Mouse (Mus musculus) embryonic facial prominence, embryonic 12.5 days (tissue): ENCODE measurements around the gene Tfip11. TPM values are rescaled to one million over a fixed set of nuclear protein-coding genes. Genes with fewer than 3 reads are reported as not detected.

Experiments
- ATAC-seq: fragments of 200-750 bp; cut with Nextera tagmentation; 2 replicates; pipeline ENCODE4 v1.8.0; 2017; ENCODE audit not compliant: insufficient number of reproducible peaks, insufficient read depth, low FRiP score, low TSS enrichment
- H3K27ac ChIP-seq: fragments of 300-500 bp; sonication (generic); 2 replicates; pipeline ENCODE4 v1.5.1; 2016; ENCODE audit warnings: mild to moderate bottlenecking
- H3K27me3 ChIP-seq: fragments of 300-500 bp; sonication (generic); 2 replicates; pipeline ENCODE4 v1.6.1; 2016; ENCODE audit warnings: mild to moderate bottlenecking, moderate library complexity
- H3K36me3 ChIP-seq: fragments of 300-500 bp; sonication (generic); 2 replicates; pipeline ENCODE4 v1.6.1; 2016; ENCODE audit warnings: mild to moderate bottlenecking
- H3K4me1 ChIP-seq: fragments of 300-500 bp; sonication (generic); 2 replicates; pipeline ENCODE4 v1.6.1; 2016
- H3K4me2 ChIP-seq: fragments of 300-500 bp; sonication (generic); replicated peaks from 2 replicates; pipeline ENCODE4 v1.6.1; 2016; ENCODE audit warnings: mild to moderate bottlenecking, moderate library complexity
- H3K4me3 ChIP-seq: fragments of 300-500 bp; sonication (generic); 2 replicates; pipeline ENCODE4 v1.5.1; 2016; ENCODE audit warnings: mild to moderate bottlenecking
- H3K9ac ChIP-seq: fragments of 300-500 bp; sonication (generic); 2 replicates; pipeline ENCODE4 v1.6.1; 2016; ENCODE audit warnings: mild to moderate bottlenecking, moderate library complexity
- H3K9me3 ChIP-seq: fragments of 300-500 bp; sonication (generic); 2 replicates; pipeline ENCODE4 v1.6.1; 2016; ENCODE audit warnings: mild to moderate bottlenecking, moderate library complexity
- WGBS: fragments of 180-500 bp; shearing (Covaris S2); methylation state at CpG from one replicate; pipeline ENCODE4 v1.1.7; 2016; 5-methylcytosine and 5-hydroxymethylcytosine counted together
- polyA plus RNA-seq: library from polyadenylated mRNA; unstranded; fragments of >200 nt; fragmentation: Nextera tagmentation; extraction: Ambion mirVana; gene quantifications from 2 replicates; pipeline ENCODE4 v1.2.1, GENCODE M21; 2016

Gene Tfip11
- polyA plus RNA-seq, 1 experiment from 2014 or later: 41.3 TPM

DNA sequence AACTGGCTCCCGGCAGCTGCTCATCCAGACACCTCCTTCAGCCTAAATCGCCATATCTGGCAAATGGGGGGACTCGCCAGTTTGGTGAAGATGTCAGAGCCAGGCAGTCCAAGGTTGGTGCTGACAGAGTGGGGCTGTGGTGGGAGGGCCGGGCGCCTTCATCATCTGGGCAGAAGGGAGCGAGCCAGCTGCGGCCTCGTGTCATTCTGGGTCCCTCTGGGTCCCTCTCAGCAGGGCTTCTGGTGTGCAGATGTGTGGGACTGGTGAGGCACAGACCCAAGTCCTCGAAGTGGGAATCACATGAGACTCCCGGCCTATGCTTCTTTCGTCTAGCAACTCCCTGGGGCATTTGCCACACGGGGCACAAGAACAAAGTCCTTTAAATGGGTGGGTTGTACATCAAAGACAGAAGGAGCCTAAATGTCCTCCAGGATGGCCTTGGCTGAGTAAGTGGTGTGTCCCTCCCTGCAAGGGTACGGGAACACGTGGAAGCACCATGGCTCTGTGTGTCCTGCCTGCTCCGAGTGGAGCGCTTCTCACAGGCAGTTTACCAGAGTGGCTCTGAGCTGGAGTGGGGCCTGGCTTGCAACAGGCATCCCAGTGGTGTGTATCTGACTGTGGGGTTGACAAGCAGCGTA is 33.7 kb upstream of the Tfip11 start:
- H3K27ac ChIP-seq: no peak overlapping the region
- H3K4me3 ChIP-seq: no peak overlapping the region
- 75% methylated on average over 17 of the region's 17 CpGs for WGBS
- H3K9me3 ChIP-seq: no peaks in the 10 kb centered on the region
- no peak overlapping the region for H3K4me2 ChIP-seq
- H3K27me3 ChIP-seq: no peaks in the 10 kb centered on the region
- no peaks in the 10 kb centered on the region for H3K36me3 ChIP-seq
- H3K9ac ChIP-seq: no peak overlapping the region
- H3K4me1 ChIP-seq: peaks cover 12% of the 10 kb centered on the region; the same call in 1 of the 2 replicates
- no peak for ATAC-seq

DNA sequence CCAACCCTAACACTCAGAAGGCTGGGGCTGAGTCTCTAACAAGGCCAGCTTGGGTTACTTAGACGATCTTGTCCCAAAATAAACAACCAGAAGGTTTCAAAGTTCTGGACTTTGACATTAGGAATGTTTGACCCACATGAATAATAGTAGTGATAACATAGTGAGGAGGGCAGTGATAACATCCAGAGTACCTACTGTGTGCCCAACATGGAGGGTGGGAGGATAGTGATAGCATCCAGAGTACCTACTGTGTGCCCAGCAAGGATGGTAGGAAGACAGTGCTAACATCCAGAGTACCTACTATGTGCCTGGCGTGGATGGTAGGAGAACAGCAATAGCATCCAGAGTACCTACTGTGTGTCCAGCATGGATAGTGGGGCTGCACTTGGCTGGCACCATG is 32.4 kb upstream of the Tfip11 start:
- no peak overlapping the region for H3K9ac ChIP-seq
- 71% methylated on average over 2 of the region's 2 CpGs for WGBS
- H3K4me1 ChIP-seq: peaks cover 12% of the 10 kb centered on the region; the same call in 1 of the 2 replicates
- H3K27ac ChIP-seq: no peak overlapping the region
- no peaks in the 10 kb centered on the region for H3K36me3 ChIP-seq
- no peaks in the 10 kb centered on the region for H3K27me3 ChIP-seq
- no peak overlapping the region for H3K4me3 ChIP-seq
- no peaks in the 10 kb centered on the region for H3K9me3 ChIP-seq
- no peak overlapping the region for H3K4me2 ChIP-seq
- no peak for ATAC-seq

DNA sequence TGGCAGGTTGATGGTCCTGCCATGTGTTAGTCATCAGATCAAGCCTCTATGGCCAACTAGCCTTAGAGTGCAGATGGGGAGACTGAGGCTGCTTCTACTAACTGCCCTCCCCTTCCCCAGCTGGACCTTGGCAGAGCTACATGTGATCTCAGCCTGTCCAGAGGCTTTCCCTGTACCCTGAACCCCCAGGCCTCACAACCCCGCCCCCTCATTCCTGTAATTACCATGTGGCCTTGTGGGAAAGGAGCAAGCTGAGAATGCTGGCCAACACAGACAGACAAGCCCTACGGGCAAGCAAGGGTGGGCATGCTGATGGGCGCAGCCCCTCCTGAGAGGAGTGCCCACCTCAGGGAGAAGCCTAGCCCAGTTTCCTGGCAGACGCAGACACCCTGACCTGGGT is 31.5 kb upstream of the Tfip11 start:
- no peaks in the 10 kb centered on the region for H3K27me3 ChIP-seq
- H3K4me3 ChIP-seq: no peak overlapping the region
- 71% methylated on average over 4 of the region's 4 CpGs for WGBS
- H3K4me2 ChIP-seq: no peak overlapping the region
- no peaks in the 10 kb centered on the region for H3K9me3 ChIP-seq
- no peaks in the 10 kb centered on the region for H3K36me3 ChIP-seq
- ATAC-seq: no peak
- H3K4me1 ChIP-seq: peaks cover 12% of the 10 kb centered on the region; the same call in 1 of the 2 replicates
- no peak overlapping the region for H3K9ac ChIP-seq
- H3K27ac ChIP-seq: no peak overlapping the region

DNA sequence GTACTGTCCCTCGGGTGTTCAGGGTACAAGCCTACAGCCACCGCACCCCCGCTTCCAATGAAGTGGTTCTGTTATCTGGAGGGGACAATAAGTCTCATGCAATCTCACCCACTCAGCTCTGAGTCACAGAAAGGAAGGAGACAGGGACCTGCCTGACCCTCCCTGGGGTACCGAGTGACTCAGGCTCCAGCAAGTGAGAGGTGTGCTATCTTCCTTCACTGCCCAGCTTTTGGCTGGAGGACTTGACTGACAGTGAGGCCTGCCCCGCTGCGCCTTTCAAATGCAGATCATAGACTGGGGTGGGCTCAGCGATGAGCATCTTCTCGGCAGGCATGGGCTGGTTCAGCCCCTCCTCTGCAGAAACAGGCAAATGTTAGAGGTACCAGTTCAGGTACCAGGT is 31.0 kb upstream of the Tfip11 start:
- Histone ChIP-seq H3K4me3 (no peak overlapping the region), H3K9ac (no peak overlapping the region; the same call in 1 of the 2 replicates), H3K36me3 (no peaks in the 10 kb centered on the region), H3K4me1 (peaks cover 12% of the 10 kb centered on the region; the same call in 1 of the 2 replicates), H3K9me3 (no peaks in the 10 kb centered on the region), H3K27me3 (no peaks in the 10 kb centered on the region), H3K4me2 (no peak overlapping the region), H3K27ac (no peak overlapping the region)
- WGBS: 53% methylated on average over 8 of the region's 8 CpGs
- no peak for ATAC-seq

DNA sequence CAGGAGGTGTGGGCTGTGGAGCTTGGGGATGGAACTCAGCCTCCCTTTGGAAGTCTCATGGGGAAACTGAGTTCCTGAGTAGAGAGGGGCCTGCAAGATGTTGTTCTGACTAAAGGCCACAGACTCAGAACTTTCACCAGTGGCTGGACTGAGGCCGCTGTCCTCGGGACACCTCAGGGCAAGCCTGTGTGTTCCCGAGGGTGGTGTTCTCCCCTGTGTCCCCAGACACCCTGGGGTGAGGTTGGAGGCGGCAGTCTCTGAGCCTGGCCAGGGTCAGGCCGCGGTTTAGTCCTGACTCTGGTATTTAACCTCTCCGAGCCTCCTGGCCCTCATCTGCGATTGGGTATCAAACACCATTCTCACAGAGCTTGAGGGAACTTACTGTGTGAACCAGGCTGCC is 30.6 kb upstream of the Tfip11 start:
- Histone ChIP-seq H3K9me3 (no peaks in the 10 kb centered on the region), H3K4me1 (peaks cover 12% of the 10 kb centered on the region; the same call in 1 of the 2 replicates), H3K27me3 (no peaks in the 10 kb centered on the region), H3K36me3 (no peaks in the 10 kb centered on the region), H3K4me2 (no peak overlapping the region), H3K9ac (no peak overlapping the region; the same call in 1 of the 2 replicates), H3K27ac (no peak overlapping the region), H3K4me3 (no peak overlapping the region)
- WGBS: 51% methylated on average over 8 of the region's 8 CpGs
- ATAC-seq: no peak

DNA sequence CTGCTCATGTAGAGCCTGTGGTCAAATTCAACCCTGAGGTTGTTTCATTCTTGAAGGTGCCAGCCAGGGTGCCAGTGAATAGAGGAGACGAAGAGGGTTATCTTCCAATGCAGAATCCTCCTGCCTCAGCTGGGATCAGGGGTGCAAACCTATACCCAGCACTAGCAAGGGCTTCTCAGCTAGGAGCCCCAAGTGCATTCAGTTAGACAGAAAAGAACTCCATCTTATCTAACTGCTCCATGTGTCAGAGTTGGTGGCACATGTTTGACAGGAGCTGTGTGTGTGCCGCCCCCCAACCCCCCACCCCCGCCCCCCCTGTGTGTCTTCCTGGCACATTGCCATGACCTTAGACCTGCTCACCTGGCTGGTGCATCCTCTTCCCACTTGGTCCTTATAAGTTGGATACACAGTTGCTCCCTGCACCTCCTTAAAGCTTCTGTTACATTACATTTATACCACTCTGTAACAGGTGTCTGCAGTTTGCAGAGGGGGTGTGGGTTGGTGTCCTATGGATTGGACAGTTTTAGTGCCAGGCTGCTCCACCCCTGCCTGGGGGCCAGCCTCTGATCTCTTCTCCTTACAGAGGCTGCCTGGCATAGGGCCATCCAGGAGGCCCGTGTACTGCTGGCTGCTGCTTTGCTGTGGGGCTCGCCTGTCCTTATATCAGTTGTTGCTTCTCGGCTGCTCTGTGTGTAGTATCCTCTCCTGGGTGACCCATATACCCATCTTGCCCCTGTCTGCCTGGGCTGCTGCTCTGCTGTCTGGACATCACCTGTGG is 29.6 kb upstream of the Tfip11 start:
- H3K36me3 ChIP-seq: no peaks in the 10 kb centered on the region
- H3K9me3 ChIP-seq: no peaks in the 10 kb centered on the region
- WGBS: 84% methylated on average over 6 of the region's 6 CpGs
- H3K4me2 ChIP-seq: no peak overlapping the region
- H3K4me1 ChIP-seq: peaks cover 12% of the 10 kb centered on the region; the same call in 1 of the 2 replicates
- no peak overlapping the region for H3K27ac ChIP-seq
- H3K9ac ChIP-seq: no peak overlapping the region
- no peaks in the 10 kb centered on the region for H3K27me3 ChIP-seq
- ATAC-seq: no peak
- no peak overlapping the region for H3K4me3 ChIP-seq

DNA sequence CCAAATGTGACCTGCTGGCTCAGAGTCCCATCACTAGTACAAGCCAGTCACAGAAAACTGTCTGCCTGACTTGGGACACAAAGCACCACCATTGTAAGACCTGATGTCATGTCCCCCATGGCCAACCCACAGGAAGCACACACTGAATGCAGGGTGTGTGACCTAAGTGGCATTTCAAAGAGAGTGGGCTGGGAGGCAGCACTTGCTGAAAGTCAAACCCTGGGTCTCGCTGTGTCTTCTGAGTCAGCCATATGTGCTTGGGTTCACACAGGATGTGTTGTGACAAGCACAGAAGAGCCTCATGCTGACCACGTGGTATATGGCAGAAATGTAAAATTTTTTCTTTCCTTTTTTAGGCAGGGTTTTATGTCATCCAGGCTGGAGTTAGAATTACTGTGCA is 28.9 kb upstream of the Tfip11 start:
- 56% methylated on average over 2 of the region's 2 CpGs for WGBS

DNA sequence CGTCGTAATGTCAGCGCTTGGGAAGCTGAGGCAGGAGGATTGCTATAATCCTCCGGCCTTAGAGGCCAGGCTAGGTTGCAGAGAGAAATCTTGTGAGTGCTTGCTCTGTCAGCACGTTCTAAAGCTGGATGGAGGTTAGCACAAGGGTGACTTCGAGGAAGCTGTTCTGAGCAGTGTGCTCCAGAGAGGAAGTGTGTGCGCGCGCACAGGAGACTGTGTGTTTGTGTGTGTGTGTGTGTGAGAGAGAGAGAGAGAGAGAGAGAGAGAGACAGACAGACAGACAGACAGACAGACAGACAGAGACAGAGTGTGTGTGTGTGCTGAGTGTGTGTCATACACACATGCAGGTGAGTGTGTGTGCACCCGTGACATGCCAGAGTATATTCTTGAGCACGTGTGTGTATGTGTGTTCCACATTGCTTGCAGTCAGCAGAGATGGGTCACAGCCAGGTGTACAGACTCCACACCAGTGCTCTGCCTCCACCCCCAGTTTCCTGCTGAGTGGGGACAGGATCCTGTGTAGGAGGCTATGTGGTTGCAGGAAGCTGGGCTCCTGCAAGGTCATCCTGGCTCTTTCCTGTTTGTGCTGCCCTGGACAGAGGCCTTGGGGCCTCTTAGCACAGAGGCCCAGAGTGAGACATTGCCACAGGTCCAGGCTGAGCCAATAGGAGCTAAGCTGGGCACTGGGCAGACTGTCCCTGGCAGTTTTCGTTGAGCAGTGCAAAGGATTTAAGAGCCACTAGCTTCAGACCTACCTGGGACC is 27.8 kb upstream of the Tfip11 start:
- Histone ChIP-seq H3K27ac (no peak overlapping the region), H3K9me3 (no peaks in the 10 kb centered on the region), H3K27me3 (no peaks in the 10 kb centered on the region), H3K9ac (no peak overlapping the region), H3K4me1 (peaks cover 12% of the 10 kb centered on the region; the same call in 1 of the 2 replicates), H3K4me2 (no peak overlapping the region), H3K36me3 (no peaks in the 10 kb centered on the region), H3K4me3 (no peak overlapping the region)
- ATAC-seq: no peak
- WGBS: 84% methylated on average over 12 of the region's 12 CpGs

More for the DNA sequence above, 28.9 kb upstream of the Tfip11 start:
- Histone ChIP-seq H3K27me3 (no peaks in the 10 kb centered on the region), H3K4me1 (peaks cover 12% of the 10 kb centered on the region; the same call in 1 of the 2 replicates), H3K4me3 (no peak overlapping the region), H3K9me3 (no peaks in the 10 kb centered on the region), H3K27ac (no peak overlapping the region), H3K4me2 (no peak overlapping the region), H3K9ac (no peak overlapping the region), H3K36me3 (no peaks in the 10 kb centered on the region)
- ATAC-seq: no peak

DNA sequence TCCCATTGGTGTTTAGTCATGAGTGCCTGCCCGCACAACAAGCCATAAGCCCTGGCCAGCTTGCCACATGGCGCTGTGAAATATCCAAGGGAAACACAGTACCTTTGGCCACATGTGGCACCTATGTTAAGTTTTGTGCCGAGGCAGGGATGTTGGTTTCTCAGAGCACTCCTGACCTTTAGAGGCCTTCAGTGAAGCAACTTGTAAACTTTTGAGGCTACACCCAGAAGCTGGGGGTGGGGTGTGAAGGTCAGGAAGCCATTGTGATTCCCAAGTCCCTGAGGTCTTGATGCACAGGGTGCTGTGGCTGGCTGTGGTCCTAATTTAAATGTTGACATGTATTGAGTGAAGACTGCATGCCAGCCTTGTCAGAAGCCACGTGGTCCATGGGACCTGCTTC is 26.8 kb upstream of the Tfip11 start:
- 81% methylated on average over 4 of the region's 4 CpGs for whole genome bisulfite sequencing
- Histone ChIP-seq H3K9me3 (no peaks in the 10 kb centered on the region), H3K27me3 (no peaks in the 10 kb centered on the region), H3K9ac (no peak overlapping the region), H3K27ac (0 out of 2 replicates have a peak overlapping the region, but pooled peaks have one; percentile 25), H3K4me3 (no peak overlapping the region), H3K36me3 (no peaks in the 10 kb centered on the region), H3K4me2 (no peak overlapping the region), H3K4me1 (peaks cover 12% of the 10 kb centered on the region; the same call in 1 of the 2 replicates)
- ATAC-seq: no peak

DNA sequence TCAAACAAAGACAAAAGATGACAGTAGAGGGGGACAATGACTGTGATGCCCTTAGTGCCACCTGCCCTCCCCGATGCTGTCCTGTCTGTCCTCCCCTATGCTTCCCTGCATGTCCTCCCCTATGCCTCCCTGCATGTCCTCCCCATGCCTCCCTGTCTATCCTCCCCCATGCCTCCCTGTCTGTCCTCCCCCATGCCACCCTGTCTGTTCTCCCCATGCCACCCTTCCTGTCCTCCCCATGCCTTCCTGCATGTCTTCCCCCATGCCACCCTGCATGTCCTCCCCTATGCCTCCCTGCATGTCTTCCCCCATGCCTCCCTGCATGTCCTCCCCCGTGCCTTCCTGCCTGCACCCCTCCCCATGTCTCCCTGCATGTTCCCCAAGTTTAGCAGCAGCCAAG is 26.0 kb upstream of the Tfip11 start:
- Histone ChIP-seq H3K27ac (no peak overlapping the region), H3K36me3 (no peaks in the 10 kb centered on the region), H3K9ac (no peak overlapping the region), H3K4me1 (peaks cover 5% of the 10 kb centered on the region; the same call in 1 of the 2 replicates), H3K27me3 (no peaks in the 10 kb centered on the region), H3K4me3 (no peak overlapping the region), H3K4me2 (no peak overlapping the region), H3K9me3 (no peaks in the 10 kb centered on the region)
- no peak for ATAC-seq
- WGBS: 73% methylated on average over 2 of the region's 2 CpGs

DNA sequence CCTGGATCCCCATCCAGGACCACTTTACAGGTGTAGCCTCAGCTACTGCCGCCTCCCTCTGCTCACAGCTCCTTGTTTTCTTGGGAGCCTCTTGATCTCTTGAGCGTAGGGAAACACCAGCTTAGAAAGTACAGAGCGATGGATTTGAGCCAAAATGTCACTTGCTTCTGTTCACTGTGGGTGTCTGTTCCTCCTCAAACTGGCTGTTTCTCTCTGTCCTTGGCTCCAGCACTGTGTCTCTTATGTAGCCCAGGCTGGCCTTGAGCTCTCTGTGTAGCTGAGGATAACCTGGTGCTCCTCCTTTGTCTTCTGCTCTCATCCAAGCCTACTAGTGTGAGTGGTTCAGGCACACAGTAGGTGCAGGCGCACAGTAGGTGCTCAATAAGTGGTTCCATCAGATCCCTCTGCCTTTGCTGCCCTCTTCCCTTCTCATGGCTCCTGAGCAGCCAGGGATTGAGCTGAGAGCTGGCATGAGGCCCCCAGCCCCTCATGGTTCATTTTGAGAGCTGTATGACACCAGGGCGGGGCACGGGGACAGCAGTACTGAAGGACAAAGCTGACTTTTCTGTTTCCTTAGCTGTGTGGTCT is 25.3 kb upstream of the Tfip11 start:
- Histone ChIP-seq H3K36me3 (no peaks in the 10 kb centered on the region), H3K4me1 (no peaks in the 10 kb centered on the region), H3K9me3 (no peaks in the 10 kb centered on the region), H3K4me3 (no peak overlapping the region), H3K27me3 (no peaks in the 10 kb centered on the region), H3K27ac (no peak overlapping the region), H3K9ac (no peak overlapping the region), H3K4me2 (no peak overlapping the region)
- ATAC-seq: no peak
- WGBS: 92% methylated on average over 6 of the region's 6 CpGs
